Comparison of ENCODE assay signal across 7 mouse cellular contexts in genomic region chr10:117629169-117629971, GRCm38 (mm10). TPM values are rescaled to one million over a fixed set of nuclear protein-coding genes. Genes with fewer than 3 reads are reported as not detected.
DNase-seq lines count a peak whose midpoint lies in the region; ATAC-seq and TF ChIP-seq lines count a peak whose summit lies in the region.

Cpm (plus strand) TSS chr10:117629500.

- peaks cover 35% of the 10 kb centered on the region for H3K27me3 ChIP-seq in intestine, embryonic 14.5 days (replicated peaks; ENCODE audit: control insufficient read depth, insufficient read depth, low read length)
- H3K27me3 ChIP-seq in limb, embryonic 11.5 days (ENCODE audit: control insufficient read depth, insufficient read depth, low read length) = peaks cover 5% of the 10 kb centered on the region; the same call in 1 of the 2 replicates
- peaks cover 60% of the 10 kb centered on the region for H3K27me3 ChIP-seq in midbrain, embryonic 12.5 days

- peak within 1 kb of the TSS; percentile 45 for H3K9ac ChIP-seq in intestine, embryonic 14.5 days (ENCODE audit: low read length)
- peak within 1 kb of the TSS; percentile 63 for H3K9ac ChIP-seq in limb, embryonic 11.5 days (ENCODE audit: low read length)
- H3K9ac ChIP-seq in midbrain, embryonic 12.5 days (replicated peaks) = peak within 1 kb of the TSS; percentile 43

- TF ChIP-seq POLR2A in cortical plate, adult 2 months (IDR thresholded peaks at IDR 0.05; ENCODE audit: extremely low read depth, insufficient read depth, low read length) = no peak

- H3K27ac ChIP-seq in cortical plate, adult 2 months (ENCODE audit: insufficient read depth, low read length) = no peak within 1 kb of the TSS
- H3K27ac ChIP-seq in intestine, embryonic 14.5 days (ENCODE audit: low read depth) = no peak within 1 kb of the TSS
- no peak within 1 kb of the TSS for H3K27ac ChIP-seq in limb, embryonic 11.5 days (replicated peaks; ENCODE audit: low read depth, low read length)
- no peak within 1 kb of the TSS for H3K27ac ChIP-seq in midbrain, embryonic 12.5 days (replicated peaks)

- under 1% methylated on average over 69 of the region's 73 CpGs for WGBS in intestine, embryonic 14.5 days
- 0% methylated on average over 72 of the region's 73 CpGs for WGBS in limb, embryonic 11.5 days
- 0% methylated on average over 73 of the region's 73 CpGs for WGBS in midbrain, embryonic 12.5 days

- H3K36me3 ChIP-seq in intestine, embryonic 14.5 days (ENCODE audit: control insufficient read depth, insufficient read depth, low read length) = no peaks in the 10 kb centered on the region
- H3K36me3 ChIP-seq in limb, embryonic 11.5 days (ENCODE audit: control insufficient read depth, insufficient read depth, low read length) = no peaks in the 10 kb centered on the region
- no peaks in the 10 kb centered on the region for H3K36me3 ChIP-seq in midbrain, embryonic 12.5 days

- H3K4me2 ChIP-seq in intestine, embryonic 14.5 days (ENCODE audit: low read length) = peak within 1 kb of the TSS; percentile 97
- H3K4me2 ChIP-seq in limb, embryonic 11.5 days (ENCODE audit: low read depth, severe bottlenecking) = peak within 1 kb of the TSS; percentile 91
- peak within 1 kb of the TSS; percentile 80 for H3K4me2 ChIP-seq in midbrain, embryonic 12.5 days (replicated peaks)

- H3K4me3 ChIP-seq in cortical plate, adult 2 months (ENCODE audit: insufficient read depth, low read length) = peak within 1 kb of the TSS; percentile 30
- peak within 1 kb of the TSS; percentile 62 for H3K4me3 ChIP-seq in intestine, embryonic 14.5 days (ENCODE audit: low read depth, low read length)
- peak within 1 kb of the TSS; percentile 67 for H3K4me3 ChIP-seq in limb, embryonic 11.5 days (ENCODE audit: low read depth, low read length)
- peak within 1 kb of the TSS; percentile 57 for H3K4me3 ChIP-seq in midbrain, embryonic 12.5 days

- DNase-seq in gastrocnemius, postnatal 4 days (ENCODE audit: low spot score in 2 of 2) = peak; percentile 58 to 74
- DNase-seq in intestine, embryonic 14.5 days (ENCODE audit: low spot score) = peak; percentile 92
- peak; percentile 86 for DNase-seq in limb, embryonic 11.5 days (ENCODE audit: low spot score)
- DNase-seq in spleen, adult 12 weeks (ENCODE audit: low spot score) = peak; percentile 58

- no peaks in the 10 kb centered on the region for H3K9me3 ChIP-seq in intestine, embryonic 14.5 days (ENCODE audit: control insufficient read depth, low read length)
- H3K9me3 ChIP-seq in limb, embryonic 11.5 days (ENCODE audit: control insufficient read depth, low read length) = no peaks in the 10 kb centered on the region
- H3K9me3 ChIP-seq in midbrain, embryonic 12.5 days = no peaks in the 10 kb centered on the region

- no peak for TF ChIP-seq CTCF in cortical plate, adult 2 months (IDR thresholded peaks at IDR 0.05; ENCODE audit: extremely low read depth, insufficient read depth, low read length)

- peak; percentile 65 for ATAC-seq in activated CD4-positive, CD25-positive, alpha-beta regulatory T cell, adult 4 months
- peak; percentile 94 for ATAC-seq in intestine, embryonic 14.5 days (replicated peaks; ENCODE audit: low FRiP score, low TSS enrichment, low read depth)
- peak; percentile 92 for ATAC-seq in limb, embryonic 11.5 days (ENCODE audit: insufficient number of reproducible peaks, low FRiP score, low TSS enrichment, low read depth)
- ATAC-seq in midbrain, embryonic 12.5 days (ENCODE audit: low FRiP score, low read depth) = peak; percentile 95

- no peaks in the 10 kb centered on the region for H3K4me1 ChIP-seq in cortical plate, adult 2 months (ENCODE audit: control insufficient read depth, insufficient read depth, low read length)
- peaks cover 11% of the 10 kb centered on the region; the same call in 1 of the 2 replicates for H3K4me1 ChIP-seq in intestine, embryonic 14.5 days (replicated peaks; ENCODE audit: control insufficient read depth, insufficient read depth, low read length)
- H3K4me1 ChIP-seq in limb, embryonic 11.5 days (ENCODE audit: control insufficient read depth, insufficient read depth, low read length) = peaks cover 12% of the 10 kb centered on the region; the same call in 1 of the 2 replicates
- H3K4me1 ChIP-seq in midbrain, embryonic 12.5 days = peaks cover 13% of the 10 kb centered on the region

RNA-seq across cellular contexts. Expression of gene Cpm, which starts in this region (rescaled TPM):
- polyA plus RNA-seq in activated CD4-positive, CD25-positive, alpha-beta regulatory T cell, adult 4 months (2017; shearing (Covaris generic)) = 10 to 100 TPM; 19.3 to 23.3 TPM
- polyA plus RNA-seq in cortical plate, adult 2 months (2012; rRNA removed) = 6.6 and 8.0 TPM in 2 replicates
- 10 to 100 TPM; 13.2 to 14.0 TPM for total RNA-seq in gastrocnemius, postnatal 4 days (2021)
- polyA plus RNA-seq in intestine, embryonic 14.5 days (2014; fragmentation: Nextera tagmentation; extraction: Ambion mirVana) = 66.6 and 85.8 TPM in 2 replicates
- polyA plus RNA-seq in limb, embryonic 11.5 days (2014; fragmentation: Nextera tagmentation; extraction: Ambion mirVana) = 38.3 and 45.1 TPM in 2 replicates
- 3.7 and 4.2 TPM in 2 replicates for polyA plus RNA-seq in midbrain, embryonic 12.5 days (2016; fragmentation: Nextera tagmentation; extraction: Ambion mirVana)
